Mouse (Mus musculus) T-helper 2 cell (primary cell): ENCODE results near the gene Cbx5.

Source experiments
- in situ Hi-C: fragments of 300-600 bp; cut with MboI, MseI; formaldehyde crosslinking; loops from one replicate; pipeline ENCODE4 v1.15.1; 2025; ENCODE audit warnings: high pct_unique_total_duplicates

Gene Cbx5

DNA sequence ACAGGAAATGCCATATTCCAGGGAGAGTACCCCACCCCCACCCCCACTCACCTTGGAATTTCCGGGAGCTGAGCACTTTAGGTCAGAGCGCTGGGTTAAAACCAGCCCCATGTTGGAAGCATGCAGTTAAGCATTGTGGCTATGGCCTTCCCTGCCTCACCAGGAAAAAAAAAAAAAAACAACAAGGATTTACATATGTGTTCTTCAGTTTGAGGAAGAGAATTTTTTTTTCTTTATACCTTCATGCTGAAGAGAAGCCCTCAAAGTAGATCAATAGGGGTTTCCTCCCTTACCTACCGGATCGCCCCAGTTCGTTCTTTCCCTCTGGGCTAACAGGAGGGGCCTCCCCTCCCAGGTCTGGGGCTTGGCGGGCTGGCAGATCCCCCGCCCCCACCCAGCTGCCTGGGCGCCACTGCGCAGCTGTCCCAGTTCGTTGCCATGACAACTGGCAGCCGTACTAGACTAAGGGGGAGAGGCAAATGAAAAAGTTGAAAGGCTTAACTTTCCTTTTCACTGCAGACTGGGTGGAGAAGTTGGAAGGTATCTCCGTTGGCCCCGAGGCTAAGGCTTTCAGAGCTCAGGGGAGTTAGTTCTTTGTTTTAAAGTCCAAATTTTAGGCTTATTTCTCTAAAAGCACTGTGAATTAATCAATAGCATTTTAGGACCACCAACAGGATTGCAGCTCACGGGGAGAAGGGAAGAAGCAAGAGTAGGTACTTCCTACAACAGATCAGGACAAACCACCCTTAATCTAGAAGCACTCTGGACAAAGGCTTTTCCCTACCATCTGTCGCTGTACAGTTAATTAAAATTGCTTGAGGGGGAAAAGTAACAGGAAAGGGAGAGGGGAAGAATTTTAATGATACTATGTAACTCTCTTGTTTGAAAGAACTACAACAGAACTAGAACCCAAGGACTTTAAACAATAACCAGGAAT lies 24.4 kb downstream of the Cbx5 start:
- in situ Hi-C loops, result loop anchor here (25.0 kb wide), 1 partner anchor 1128 kb away; no protein-coding TSS in a partner anchor

- in situ Hi-C loops, result loop anchor here (25.0 kb wide), 1 partner anchor 1127 kb away; no protein-coding TSS in a partner anchor
Observed at GRCm38 (mm10) chr15:103214149-103214548, 25.5 kb downstream of the Cbx5 start.

GRCm38 (mm10) chr15:103205156-103205555 lies 34.5 kb downstream of the Cbx5 start:
- in situ Hi-C loops, result loop anchor here (5.0 to 25.0 kb wide), 2 partner anchors 92 to 1118 kb away; no protein-coding TSS in a partner anchor

DNA sequence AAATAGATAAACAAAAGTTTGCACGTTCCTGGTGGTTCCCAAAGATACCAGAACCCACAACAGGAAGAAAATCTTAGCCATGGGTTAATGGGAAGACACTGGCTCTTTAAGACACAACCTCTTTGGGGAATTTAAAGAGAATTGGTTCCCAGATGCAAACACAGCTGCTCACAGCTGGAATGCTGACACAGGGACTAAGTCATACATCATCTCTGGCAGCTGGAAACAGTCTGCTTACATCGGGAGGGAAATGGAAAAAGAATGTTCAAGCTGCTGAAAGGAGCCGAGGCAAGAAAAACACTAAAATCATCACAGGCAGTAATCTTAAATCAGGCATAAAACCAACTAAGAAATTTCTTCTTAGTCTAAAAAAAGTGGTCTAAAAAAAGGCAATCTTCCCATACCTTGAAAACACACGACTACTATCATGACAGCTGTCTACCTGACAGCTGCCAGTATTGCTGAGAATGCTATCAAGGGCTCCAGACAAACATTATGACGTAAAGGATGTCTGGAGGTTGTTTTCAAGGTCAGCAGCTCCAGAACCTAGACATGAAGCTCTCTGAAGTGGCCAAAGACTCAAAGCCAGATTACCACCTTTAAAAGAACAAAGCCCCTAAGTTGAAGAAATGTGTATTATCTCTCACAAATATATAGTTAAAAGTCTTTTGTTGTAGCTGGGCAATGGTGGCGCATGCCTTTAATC lies 37.4 kb downstream of the Cbx5 start:
- in situ Hi-C loops, result loop anchor here (25.0 kb wide), 1 partner anchor 1115 kb away; no protein-coding TSS in a partner anchor

DNA sequence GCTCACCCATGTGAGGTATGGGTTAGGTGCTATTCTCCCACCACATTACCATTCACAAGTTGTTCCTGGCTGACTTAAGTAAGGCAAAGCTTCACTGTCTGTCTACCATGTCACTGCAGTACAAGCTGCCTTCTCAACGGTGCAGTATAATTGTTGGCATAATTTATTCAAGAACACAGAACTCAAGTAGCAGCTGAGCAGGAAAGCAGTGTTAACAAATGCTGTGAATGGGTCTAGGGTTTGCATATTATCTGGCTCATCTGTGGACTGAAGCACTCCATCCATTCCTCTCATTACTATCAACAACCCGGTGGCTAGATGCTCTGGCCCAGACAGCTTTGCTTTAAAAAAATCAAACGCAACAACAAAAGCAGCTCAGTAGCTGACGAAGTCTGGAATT lies 41.8 kb downstream of the Cbx5 start:
- in situ Hi-C loops, result no loop called here

GRCm38 (mm10) chr15:103196835-103197234 lies 42.8 kb downstream of the Cbx5 start:
- in situ Hi-C loops, result no loop called here

GRCm38 (mm10) chr15:103193606-103194005 lies 46.0 kb downstream of the Cbx5 start:
- in situ Hi-C loops, result no loop called here

DNA sequence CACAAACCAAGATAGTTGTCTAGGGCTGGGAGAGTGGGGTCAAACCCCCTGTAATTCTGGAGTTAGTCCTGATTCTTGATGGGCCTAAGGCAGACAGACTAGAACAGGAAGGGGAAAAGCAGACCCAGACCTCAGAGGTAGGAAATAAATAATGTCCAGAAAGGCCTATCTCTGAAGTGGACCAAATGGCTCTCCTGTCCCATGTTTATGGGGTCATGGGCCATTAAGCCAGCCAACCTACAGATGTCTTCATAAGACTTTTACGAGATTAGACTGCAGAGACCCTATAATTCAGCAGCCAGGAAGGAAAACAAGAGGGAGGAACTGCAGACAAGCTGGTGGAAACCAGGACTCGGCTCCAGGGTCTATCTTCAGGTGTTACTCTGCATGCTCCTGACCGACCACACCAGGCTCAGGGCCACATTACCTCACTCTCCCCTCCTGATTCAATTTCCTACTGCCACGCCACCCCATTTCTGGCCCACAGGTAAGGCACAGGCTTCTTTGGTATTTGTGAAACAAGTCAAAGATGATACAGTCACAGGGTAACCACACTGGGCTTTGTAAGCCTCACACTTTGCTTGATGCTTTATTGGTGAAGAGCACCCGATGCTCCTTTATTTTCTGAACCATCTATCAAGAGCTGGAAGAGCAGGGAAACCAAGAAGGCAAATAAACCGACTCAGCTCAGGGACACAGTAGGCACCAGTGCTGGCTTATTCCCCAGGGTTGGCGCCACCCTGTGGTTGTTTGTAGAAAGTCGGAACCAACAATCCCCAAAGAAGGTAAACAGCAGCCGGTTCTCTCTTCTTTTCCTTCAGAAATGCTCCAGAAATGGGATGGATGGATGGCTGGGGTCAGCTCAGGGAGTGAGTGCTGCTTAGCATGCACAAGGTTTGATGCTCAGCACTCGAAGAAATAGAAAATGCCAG lies 48.8 kb downstream of the Cbx5 start:
- in situ Hi-C loops, result no loop called here

DNA sequence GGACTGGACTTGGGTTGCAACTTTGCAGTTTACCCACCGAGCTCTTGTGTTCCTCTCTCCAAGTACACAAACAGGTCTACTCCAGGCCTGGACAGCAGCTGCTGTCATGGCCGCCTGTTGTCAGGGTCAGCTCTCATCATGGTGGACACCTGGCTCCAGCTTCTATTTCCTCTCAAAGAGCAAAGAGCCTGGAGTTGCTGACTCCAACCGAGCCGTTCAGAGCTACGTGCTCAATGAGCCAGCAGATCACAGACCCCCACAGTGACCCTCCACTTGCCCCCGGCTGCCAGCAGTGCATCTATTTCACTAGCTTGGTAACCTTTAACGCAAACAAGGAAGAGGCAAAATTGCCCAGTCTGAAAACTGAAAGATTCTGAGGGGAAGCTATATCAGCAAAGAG lies 49.5 kb downstream of the Cbx5 start:
- in situ Hi-C loops, result no loop called here

GRCm38 (mm10) chr15:103187803-103188202 lies 51.8 kb downstream of the Cbx5 start:
- in situ Hi-C loops, result loop anchor here (5.0 kb wide), 1 partner anchor 129 kb away; no protein-coding TSS in a partner anchor

DNA sequence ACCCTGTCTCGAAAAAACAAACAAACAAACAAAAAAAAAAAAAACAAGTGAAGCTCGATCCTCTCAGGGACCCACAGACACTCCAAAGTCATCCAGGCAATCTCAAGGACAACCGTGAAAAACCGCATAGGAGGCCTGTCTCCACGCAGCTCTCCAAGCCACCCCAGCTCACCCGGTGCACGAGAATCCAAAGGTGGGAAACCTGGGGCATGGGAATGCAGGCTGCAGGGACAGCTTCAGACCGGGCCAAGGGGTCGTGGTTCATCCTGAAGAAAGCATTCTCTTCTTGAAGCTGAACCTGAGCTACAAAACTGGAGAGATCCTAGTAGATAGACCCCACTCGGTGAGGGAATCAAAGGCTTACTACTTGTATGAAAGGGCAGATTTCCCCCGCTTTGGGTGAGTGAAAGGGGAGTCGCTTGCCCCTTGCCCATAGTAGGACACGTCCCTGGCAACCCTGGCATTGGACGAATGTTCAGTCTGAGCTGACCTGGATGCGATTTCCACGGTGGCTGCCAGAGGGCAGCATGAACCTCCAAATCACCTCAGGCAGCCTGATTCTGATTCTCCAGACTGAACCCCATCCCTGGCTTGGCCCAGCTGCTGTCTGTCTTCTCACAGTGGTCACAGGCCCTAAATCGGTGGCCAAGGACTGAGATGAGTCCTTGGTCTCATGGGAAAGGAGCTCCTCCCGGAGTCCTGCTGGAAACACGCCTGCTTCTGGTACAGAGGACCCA lies 54.0 kb downstream of the Cbx5 start:
- in situ Hi-C loops, result loop anchor here (5.0 kb wide), 1 partner anchor 132 kb away; no protein-coding TSS in a partner anchor

DNA sequence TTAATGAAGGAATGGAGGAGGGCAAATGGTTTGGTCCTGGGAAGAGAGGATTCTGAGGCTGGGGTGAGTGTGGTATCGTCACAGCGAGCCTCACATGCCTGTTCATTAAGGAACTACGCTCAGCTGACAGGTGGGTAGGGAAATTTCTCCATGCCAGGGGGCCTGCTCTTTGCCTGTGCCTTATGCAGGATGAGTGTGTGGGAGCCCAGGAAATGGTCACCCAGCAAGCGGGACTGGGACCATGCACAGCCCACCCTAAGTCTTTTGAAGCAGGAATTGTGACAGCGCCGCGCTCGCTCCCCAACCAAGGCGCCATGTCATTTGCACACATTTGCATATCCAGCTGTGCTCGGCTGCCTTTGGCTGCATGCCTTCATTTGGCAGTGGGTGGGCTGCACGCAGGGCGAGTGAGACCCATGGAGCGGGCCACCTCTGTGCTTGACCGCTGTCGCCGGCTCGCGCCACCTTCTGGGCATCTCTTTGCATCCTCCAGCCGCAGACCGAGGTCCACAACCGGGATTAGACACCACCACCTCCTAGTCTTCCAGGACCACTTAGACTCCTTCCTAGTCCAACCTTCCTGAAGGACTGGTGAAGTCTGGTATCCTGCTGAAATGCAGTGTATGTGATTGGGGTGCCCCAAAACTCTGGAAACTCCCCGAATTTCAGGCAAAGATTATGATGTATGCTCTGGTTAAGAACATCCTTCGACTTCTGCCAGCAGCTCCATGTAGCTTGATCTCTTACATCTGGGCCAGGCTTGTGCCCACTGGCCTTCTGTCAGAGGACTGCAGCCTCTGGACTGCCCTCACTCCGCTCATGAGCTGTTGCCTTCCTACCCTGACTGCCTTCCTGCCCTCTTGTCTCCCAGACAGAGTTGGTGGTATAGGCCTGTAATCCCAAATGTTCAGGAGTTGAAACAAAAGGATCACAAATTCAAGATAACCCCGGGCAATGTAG lies 55.7 kb downstream of the Cbx5 start:
- in situ Hi-C loops, result no loop called here

DNA sequence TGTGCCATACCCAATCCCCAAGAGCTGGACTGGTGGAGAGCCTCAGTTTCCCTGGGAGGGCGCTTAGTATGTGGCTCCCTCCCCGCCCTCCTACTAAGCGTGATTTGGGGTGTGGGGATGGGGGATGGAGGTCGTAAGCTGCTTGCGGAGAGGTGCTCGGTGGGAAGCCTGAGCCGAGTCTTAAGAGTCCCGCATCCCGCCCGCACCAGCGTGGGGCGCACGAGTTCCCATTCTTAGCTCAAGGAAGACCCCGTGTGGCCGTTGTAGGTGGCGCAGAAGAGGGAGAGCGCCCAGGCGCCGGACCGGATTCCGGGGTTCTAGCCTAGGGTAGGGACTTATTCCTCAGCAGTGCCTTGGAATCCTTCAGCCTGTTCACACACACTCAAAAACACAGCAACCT lies 56.5 kb downstream of the Cbx5 start:
- in situ Hi-C loops, result no loop called here

- in situ Hi-C loops, result no loop called here
Observed at GRCm38 (mm10) chr15:103182166-103182790, 57.3 kb downstream of the Cbx5 start.

GRCm38 (mm10) chr15:103180406-103180805 lies 59.2 kb downstream of the Cbx5 start:
- in situ Hi-C loops, result no loop called here

DNA sequence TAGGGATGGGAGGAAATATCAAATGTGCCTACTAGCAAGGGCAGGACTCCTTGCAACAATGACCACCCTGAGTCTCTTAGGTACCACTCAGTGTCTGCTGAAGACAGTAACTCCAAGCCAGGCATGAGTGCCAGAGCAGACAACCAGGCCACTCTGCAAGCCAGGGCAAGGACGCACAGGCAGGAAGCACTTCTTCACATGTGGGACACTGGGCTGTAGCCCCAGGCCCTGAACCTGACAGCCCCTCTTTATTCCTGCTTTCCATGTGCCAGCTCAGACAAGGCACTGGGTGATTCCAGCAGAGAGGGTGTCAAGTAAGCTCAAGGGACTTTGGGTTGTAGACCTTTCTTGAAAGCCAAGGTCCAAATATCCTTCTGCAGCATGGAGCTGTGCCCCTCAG lies 60.8 kb downstream of the Cbx5 start:
- in situ Hi-C loops, result no loop called here

DNA sequence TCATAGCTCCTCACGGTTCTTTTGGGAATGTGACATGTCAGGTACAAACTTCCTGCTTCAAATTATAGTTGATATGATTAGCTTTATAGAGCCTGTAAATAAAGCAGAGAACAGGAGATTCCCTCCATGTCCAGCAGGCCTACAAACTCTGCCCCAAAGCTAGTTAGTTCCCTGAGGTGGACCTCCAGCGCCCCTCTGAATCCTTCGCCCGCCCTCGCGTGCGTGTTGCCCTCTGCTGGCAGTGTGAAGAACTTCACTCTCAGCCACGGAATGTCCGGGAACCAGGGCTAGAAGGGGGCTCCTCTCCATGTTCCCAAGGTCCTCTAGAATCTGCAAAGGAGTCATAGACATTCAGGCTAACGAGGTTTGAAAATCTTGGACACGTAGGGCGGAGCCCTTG lies 61.5 kb downstream of the Cbx5 start:
- in situ Hi-C loops, result no loop called here

GRCm38 (mm10) chr15:103177611-103178041 lies 62.0 kb downstream of the Cbx5 start:
- in situ Hi-C loops, result no loop called here

DNA sequence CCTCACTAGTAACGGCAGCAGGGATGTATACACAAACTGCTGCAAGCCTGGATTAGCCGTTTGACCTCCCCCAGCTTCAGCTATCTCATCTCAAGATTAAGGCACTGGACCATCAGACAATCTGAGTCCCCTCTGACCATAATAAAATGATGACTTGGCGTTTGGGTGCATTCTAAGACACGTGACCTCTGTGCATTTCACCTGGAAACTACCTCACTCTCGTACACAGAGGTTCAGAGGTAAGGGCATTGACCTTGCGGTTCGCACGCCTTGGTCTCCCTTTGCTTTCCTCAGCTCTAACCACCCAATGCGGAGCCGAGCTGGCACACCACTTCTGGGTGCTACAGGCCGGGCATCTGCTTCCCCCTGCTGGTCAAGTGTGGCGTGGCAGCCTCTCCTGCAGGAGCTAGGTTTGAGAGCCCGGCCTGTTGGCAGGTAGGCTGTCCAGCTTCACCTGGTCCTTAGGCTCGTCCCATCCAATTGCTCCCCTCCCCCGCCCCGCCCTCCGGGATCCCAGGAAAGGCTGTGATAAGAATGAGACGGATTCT lies 62.7 kb downstream of the Cbx5 start:
- in situ Hi-C loops, result no loop called here
